Mouse (Mus musculus) limb, embryonic 14.5 days (tissue): ENCODE measurements around the gene Krt12. TPM values are rescaled to one million over a fixed set of nuclear protein-coding genes. Genes with fewer than 3 reads are reported as not detected.

Source experiments
- ATAC-seq: fragments of 200-750 bp; cut with Nextera tagmentation; 2 replicates; pipeline ENCODE4 v1.8.0; 2017; ENCODE audit warnings: low read depth, moderate number of reproducible peaks, moderate TSS enrichment; ENCODE audit not compliant: low FRiP score
- DNase-seq: peaks from one replicate; pipeline ENCODE4 v3.0.0-alpha.2; 2015; ENCODE audit warnings: low spot score
- H3K27ac ChIP-seq: fragments of 300-500 bp; sonication (generic); replicated peaks from 2 replicates; pipeline ENCODE4 v1.5.1; 2014; ENCODE audit warnings: low read depth, mild to moderate bottlenecking, low read length, moderate library complexity, mixed read lengths
- H3K27me3 ChIP-seq: fragments of 300-500 bp; sonication (generic); 2 replicates; pipeline ENCODE4 v1.6.1; 2014; ENCODE audit warnings: low read length, mixed read lengths; ENCODE audit not compliant: control insufficient read depth, insufficient read depth
- H3K36me3 ChIP-seq: fragments of 300-500 bp; sonication (generic); 2 replicates; pipeline ENCODE4 v1.6.1; 2014; ENCODE audit warnings: mild to moderate bottlenecking, low read length, moderate library complexity, mixed read lengths; ENCODE audit not compliant: control insufficient read depth, insufficient read depth
- H3K4me1 ChIP-seq: fragments of 300-500 bp; sonication (generic); 2 replicates; pipeline ENCODE4 v1.6.1; 2014; ENCODE audit warnings: antibody characterized with exemption, low read length, mixed read lengths; ENCODE audit not compliant: control insufficient read depth, insufficient read depth
- H3K4me2 ChIP-seq: fragments of 300-500 bp; sonication (generic); replicated peaks from 2 replicates; pipeline ENCODE4 v1.6.1; 2014; ENCODE audit warnings: low read depth, mild to moderate bottlenecking, low read length, moderate library complexity; ENCODE audit not compliant: severe bottlenecking
- H3K4me3 ChIP-seq: fragments of 300-500 bp; sonication (generic); replicated peaks from 2 replicates; pipeline ENCODE4 v1.5.1; 2014; ENCODE audit warnings: low read length
- H3K9ac ChIP-seq: fragments of 300-500 bp; sonication (generic); 2 replicates; pipeline ENCODE4 v1.6.1; 2014; ENCODE audit warnings: mild to moderate bottlenecking, low read depth, low read length, moderate library complexity; ENCODE audit not compliant: severe bottlenecking
- H3K9me3 ChIP-seq: fragments of 300-500 bp; sonication (generic); 2 replicates; pipeline ENCODE4 v1.6.1; 2016; ENCODE audit warnings: low read length; ENCODE audit not compliant: control insufficient read depth
- POLR2A ChIP-seq: fragments of 200-500 bp; IDR thresholded peaks from 2 replicates; pipeline ENCODE4 v1.8.0; 2012; ENCODE audit warnings: inconsistent platforms, mild to moderate bottlenecking, moderate library complexity, borderline replicate concordance; ENCODE audit not compliant: insufficient read depth, insufficient read length; ENCODE audit errors: extremely low read depth
- WGBS: fragments of 180-500 bp; shearing (Covaris S2); extraction: QIAGEN DNeasy Blood & Tissue Kit; methylation state at CpG from one replicate; pipeline ENCODE4 v1.1.7; 2014; 5-methylcytosine and 5-hydroxymethylcytosine counted together
- polyA plus RNA-seq, 2 experiments: library from polyadenylated mRNA; depleted of rRNA in 1 of 2; stranded (reverse) in 1 of 2; unstranded in 1 of 2; fragments of >200 nt; fragmentation: Nextera tagmentation in 1 of 2; extraction: Ambion mirVana in 1 of 2; gene quantifications; 2 replicates each; pipeline versions ENCODE4 v1.2.1 to v1.2.3; 2012 to 2014

Gene Krt12
- polyA plus RNA-seq, 2 experiments: 0.03 TPM; not detected in 1

- H3K9me3 ChIP-seq: no peaks in the 10 kb centered on the region
- H3K4me1 ChIP-seq: no peaks in the 10 kb centered on the region
- TF ChIP-seq POLR2A: no peak
- 66% methylated on average over 7 of the region's 7 CpGs for WGBS
- no peak overlapping the region for H3K27ac ChIP-seq
- no peak overlapping the region for H3K4me2 ChIP-seq
- no peaks in the 10 kb centered on the region for H3K27me3 ChIP-seq
- DNase-seq: peak; percentile 31
- H3K9ac ChIP-seq: no peak overlapping the region
- H3K36me3 ChIP-seq: no peaks in the 10 kb centered on the region
- no peak overlapping the region for H3K4me3 ChIP-seq
- ATAC-seq: no peak
These were observed 31.2 kb downstream of the Krt12 start for GRCm38 (mm10) chr11:99390866-99391265.

- no peak for ATAC-seq
- Histone ChIP-seq H3K27me3 (no peaks in the 10 kb centered on the region), H3K36me3 (no peaks in the 10 kb centered on the region), H3K4me3 (no peak within 1 kb of the TSS), H3K9me3 (no peaks in the 10 kb centered on the region), H3K4me2 (no peak within 1 kb of the TSS), H3K9ac (no peak within 1 kb of the TSS), H3K4me1 (no peaks in the 10 kb centered on the region), H3K27ac (no peak within 1 kb of the TSS)
- WGBS: 84% methylated on average over 4 of the region's 4 CpGs
- no peak for DNase-seq
- no peak for TF ChIP-seq POLR2A
These were observed 32.8 kb downstream of the Krt12 start, which contains the start of gene Krt10 for GRCm38 (mm10) chr11:99389264-99389663. Gene Krt10 (minus strand): TSS chr11:99389364.

- Histone ChIP-seq H3K9ac (no peak overlapping the region), H3K4me1 (no peaks in the 10 kb centered on the region), H3K27me3 (no peaks in the 10 kb centered on the region), H3K36me3 (no peaks in the 10 kb centered on the region), H3K27ac (no peak overlapping the region), H3K4me3 (no peak overlapping the region), H3K4me2 (no peak overlapping the region), H3K9me3 (no peaks in the 10 kb centered on the region)
- DNase-seq: no peak
- WGBS: 93% methylated on average over 18 of the region's 18 CpGs
- no peak for TF ChIP-seq POLR2A
- no peak for ATAC-seq
These were observed 33.4 kb downstream of the Krt12 start for GRCm38 (mm10) chr11:99388661-99389060.

- peak; percentile 78; the same call in 1 of the 2 replicates for TF ChIP-seq POLR2A
- no peaks in the 10 kb centered on the region for H3K9me3 ChIP-seq
- peak overlapping the region; percentile 51 for H3K4me3 ChIP-seq
- WGBS: 1% methylated on average over 71 of the region's 71 CpGs
- H3K9ac ChIP-seq: peak overlapping the region; percentile 70
- no peaks in the 10 kb centered on the region for H3K36me3 ChIP-seq
- DNase-seq (peak; percentile 83), ATAC-seq (peak; percentile 90)
- peak overlapping the region; percentile 70 for H3K4me2 ChIP-seq
- no peaks in the 10 kb centered on the region for H3K4me1 ChIP-seq
- H3K27ac ChIP-seq: peak overlapping the region; percentile 97
- no peaks in the 10 kb centered on the region for H3K27me3 ChIP-seq
These were observed 36.0 kb downstream of the Krt12 start for GRCm38 (mm10) chr11:99385813-99386721.

GRCm38 (mm10) chr11:99379568-99379967 is 42.5 kb downstream of the Krt12 start:
- 23% methylated on average over 5 of the region's 5 CpGs for WGBS
- DNase-seq: peak; percentile 25

More at GRCm38 (mm10) chr11:99379568-99379967, 42.5 kb downstream of the Krt12 start:
- H3K27me3 ChIP-seq: no peaks in the 10 kb centered on the region
- no peak overlapping the region for H3K4me2 ChIP-seq
- H3K9ac ChIP-seq: no peak overlapping the region
- no peak overlapping the region for H3K27ac ChIP-seq
- no peak for ATAC-seq
- no peaks in the 10 kb centered on the region for H3K9me3 ChIP-seq
- H3K4me3 ChIP-seq: no peak overlapping the region
- H3K4me1 ChIP-seq: no peaks in the 10 kb centered on the region
- no peaks in the 10 kb centered on the region for H3K36me3 ChIP-seq
- TF ChIP-seq POLR2A: no peak
